Mouse (Mus musculus) neural tube, embryonic 12.5 days (tissue): Measurements from ENCODE around the gene Snx9. TPM values are rescaled to one million over a fixed set of nuclear protein-coding genes. Genes with fewer than 3 reads are reported as not detected.

Experiments
- ATAC-seq: fragments of 200-750 bp; cut with Nextera tagmentation; 2 replicates; pipeline ENCODE4 v1.8.0; 2017; ENCODE audit warnings: low read depth, mild to moderate bottlenecking, moderate TSS enrichment, moderate library complexity; ENCODE audit not compliant: low FRiP score
- H3K27ac ChIP-seq: fragments of 300-500 bp; sonication (generic); 2 replicates; pipeline ENCODE4 v1.5.1; 2016
- H3K27me3 ChIP-seq: fragments of 300-500 bp; sonication (generic); replicated peaks from 2 replicates; pipeline ENCODE4 v1.6.1; 2016; ENCODE audit warnings: mild to moderate bottlenecking
- H3K36me3 ChIP-seq: fragments of 300-500 bp; sonication (generic); 2 replicates; pipeline ENCODE4 v1.6.1; 2016; ENCODE audit warnings: mild to moderate bottlenecking
- H3K4me1 ChIP-seq: fragments of 300-500 bp; sonication (generic); 2 replicates; pipeline ENCODE4 v1.6.1; 2016
- H3K4me2 ChIP-seq: fragments of 300-500 bp; sonication (generic); replicated peaks from 2 replicates; pipeline ENCODE4 v1.6.1; 2016; ENCODE audit warnings: mild to moderate bottlenecking
- H3K4me3 ChIP-seq: fragments of 300-500 bp; sonication (generic); 2 replicates; pipeline ENCODE4 v1.5.1; 2016
- H3K9ac ChIP-seq: fragments of 300-500 bp; sonication (generic); 2 replicates; pipeline ENCODE4 v1.6.1; 2016; ENCODE audit warnings: mild to moderate bottlenecking
- H3K9me3 ChIP-seq: fragments of 300-500 bp; sonication (generic); 2 replicates; pipeline ENCODE4 v1.6.1; 2016; ENCODE audit warnings: mild to moderate bottlenecking
- WGBS: fragments of 180-500 bp; shearing (Covaris S2); methylation state at CpG from one replicate; pipeline ENCODE4 v1.1.7; 2016; 5-methylcytosine and 5-hydroxymethylcytosine counted together
- polyA plus RNA-seq: library from polyadenylated mRNA; unstranded; fragments of >200 nt; fragmentation: Nextera tagmentation; extraction: Ambion mirVana; gene quantifications from 2 replicates; pipeline ENCODE4 v1.2.1, GENCODE M21; 2016

Gene Snx9
- polyA plus RNA-seq, 1 experiment from 2014 or later = 16.9 TPM

DNA sequence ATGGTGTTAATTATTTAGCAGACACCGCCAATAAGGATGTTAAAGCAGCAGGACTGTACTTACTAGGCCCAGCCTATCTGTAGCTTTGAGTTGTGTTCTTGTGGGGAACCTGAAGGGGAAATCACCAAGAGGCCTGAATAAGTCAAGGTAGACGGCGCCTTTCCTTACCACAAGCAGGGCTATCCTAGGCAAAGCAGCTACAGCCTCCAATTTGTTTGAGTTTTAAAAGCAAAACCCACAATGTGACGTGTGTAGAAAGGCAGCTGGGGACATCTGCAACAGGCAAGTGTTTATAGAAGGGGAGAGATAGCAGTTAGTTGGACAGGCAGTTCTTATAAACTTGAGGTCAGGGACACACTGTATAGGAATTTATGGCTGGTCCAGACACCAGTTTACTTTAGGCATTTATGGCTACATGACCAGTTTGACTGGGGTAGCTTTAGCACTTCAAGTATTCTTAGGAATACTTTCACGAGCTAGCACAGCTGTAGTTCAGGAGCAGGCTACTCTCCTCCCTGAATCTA, 129.2 kb downstream of the Snx9 start:
- Histone ChIP-seq H3K9me3 (no peaks in the 10 kb centered on the region), H3K9ac (no peak overlapping the region), H3K4me3 (no peak overlapping the region), H3K27me3 (no peaks in the 10 kb centered on the region), H3K4me1 (no peaks in the 10 kb centered on the region), H3K27ac (no peak overlapping the region), H3K36me3 (no peaks in the 10 kb centered on the region), H3K4me2 (no peak overlapping the region)
- 88% methylated on average over 5 of the region's 5 CpGs for WGBS
- no peak for ATAC-seq

DNA sequence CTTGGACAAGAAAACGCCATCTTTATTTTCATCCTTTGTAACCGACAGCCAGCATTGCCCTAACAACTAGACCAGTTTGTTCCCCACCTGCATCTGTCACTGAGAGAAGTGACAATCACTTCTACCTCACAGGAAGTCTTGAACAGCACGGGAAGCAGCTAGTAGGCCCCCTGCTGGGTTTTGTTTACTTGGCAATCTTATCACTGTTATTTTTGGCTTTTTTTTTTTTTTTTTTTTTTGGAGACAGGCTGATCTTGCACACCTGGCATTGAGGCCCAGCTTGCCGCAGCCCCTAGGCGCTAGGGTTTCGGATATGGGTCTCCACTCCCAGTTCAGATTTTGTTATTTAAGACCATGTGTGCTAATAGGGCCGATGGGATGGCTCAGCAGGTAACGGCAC, 132.4 kb downstream of the Snx9 start:
- no peaks in the 10 kb centered on the region for H3K36me3 ChIP-seq
- H3K27ac ChIP-seq = no peak overlapping the region
- 0 out of 2 replicates have a peak, but pooled peaks cover 3% of the 10 kb centered on the region for H3K27me3 ChIP-seq
- no peaks in the 10 kb centered on the region for H3K4me1 ChIP-seq
- no peak overlapping the region for H3K4me2 ChIP-seq
- H3K4me3 ChIP-seq = no peak overlapping the region
- 74% methylated on average over 8 of the region's 8 CpGs for WGBS
- no peak for ATAC-seq
- H3K9me3 ChIP-seq = no peaks in the 10 kb centered on the region
- no peak overlapping the region for H3K9ac ChIP-seq

DNA sequence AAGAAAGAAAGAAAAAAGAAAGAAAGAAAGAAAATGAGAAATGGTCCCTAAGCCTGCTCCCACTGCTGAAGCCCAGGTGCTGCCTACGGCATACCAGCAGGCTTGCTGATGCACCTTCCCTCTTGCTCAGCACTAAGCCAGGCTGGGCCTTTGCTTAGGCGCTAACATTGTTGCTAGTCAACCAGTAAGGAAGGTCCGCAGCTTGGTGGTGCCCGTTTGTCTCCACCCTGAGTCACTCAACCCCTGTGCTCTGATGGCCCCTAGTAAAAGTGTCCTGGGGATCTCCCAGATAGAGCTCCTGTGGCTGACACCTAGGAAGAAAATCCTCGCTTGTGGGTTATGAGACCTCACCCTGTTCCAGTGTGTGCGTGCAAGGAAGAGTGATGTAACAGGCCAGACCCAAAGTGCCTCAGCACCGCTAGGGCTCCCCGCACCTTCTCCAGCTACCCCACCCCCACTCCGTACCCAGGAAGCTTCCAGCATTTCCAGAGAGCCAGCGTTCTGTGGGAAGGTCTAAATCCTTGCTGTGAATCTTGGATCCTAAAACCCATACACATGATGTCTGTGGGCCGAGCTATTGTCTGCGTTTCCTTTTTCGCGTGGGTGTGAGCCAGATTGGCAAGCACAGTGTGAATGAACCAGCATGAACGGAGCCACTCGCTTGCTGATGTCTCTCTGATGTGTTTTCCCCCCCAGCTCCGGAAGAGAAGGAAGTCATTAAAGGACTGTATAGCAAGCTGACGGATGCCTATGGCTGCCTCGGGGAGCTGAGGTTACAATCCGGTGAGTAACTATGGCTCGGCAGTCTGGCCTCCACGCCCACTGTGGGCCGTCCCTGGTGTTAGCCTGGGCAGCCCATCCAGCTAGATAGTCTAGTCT, 134.2 kb downstream of the Snx9 start:
- 41% methylated on average over 23 of the region's 23 CpGs for WGBS
- H3K4me1 ChIP-seq = no peaks in the 10 kb centered on the region
- H3K9ac ChIP-seq = no peak overlapping the region
- H3K27me3 ChIP-seq = 0 out of 2 replicates have a peak, but pooled peaks cover 3% of the 10 kb centered on the region
- no peak overlapping the region for H3K27ac ChIP-seq
- ATAC-seq = no peak
- H3K4me2 ChIP-seq = peak overlapping the region; percentile 16; the same call in 1 of the 2 replicates
- H3K4me3 ChIP-seq = no peak overlapping the region
- H3K36me3 ChIP-seq = no peaks in the 10 kb centered on the region
- no peaks in the 10 kb centered on the region for H3K9me3 ChIP-seq

DNA sequence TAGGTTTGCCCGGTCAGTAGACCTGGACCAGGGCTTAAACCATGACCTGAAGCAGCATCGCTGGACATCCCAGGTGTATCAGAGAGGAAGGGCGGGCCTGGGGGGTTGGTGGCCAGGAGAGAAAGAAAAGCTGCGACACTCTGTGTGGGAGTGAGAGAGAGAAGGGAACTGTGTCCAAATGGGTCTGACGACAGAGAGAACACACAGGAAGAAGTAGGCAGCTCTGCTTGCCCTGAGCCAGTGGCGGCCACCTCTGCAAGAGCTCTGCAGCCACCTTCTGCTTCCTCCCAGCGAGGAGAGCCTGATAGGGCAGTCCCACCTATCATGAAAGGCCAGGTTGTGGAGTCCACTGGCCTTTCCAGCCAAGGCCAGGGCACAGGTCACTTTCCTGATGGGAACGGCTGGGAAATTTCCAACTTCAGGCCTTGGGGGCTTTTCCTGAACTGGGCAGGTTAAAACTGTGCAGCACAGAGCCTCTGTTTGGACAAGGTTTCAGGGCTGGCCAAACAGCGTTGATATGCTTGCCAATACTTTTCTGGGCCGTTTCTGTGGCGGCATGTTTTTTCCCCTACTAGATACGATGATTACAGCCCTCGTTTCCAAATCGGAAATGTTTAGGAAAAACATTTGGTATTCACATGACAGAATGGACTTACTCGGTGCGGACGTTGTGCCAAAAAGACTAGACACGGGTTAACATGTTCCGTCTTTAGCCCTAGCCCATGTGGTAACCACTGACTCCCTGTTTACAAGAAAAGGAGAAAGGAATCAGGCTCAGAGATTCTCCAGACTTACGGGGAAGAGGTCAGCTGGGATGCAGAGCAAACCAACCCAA, 135.3 kb downstream of the Snx9 start:
- ATAC-seq = no peak
- no peaks in the 10 kb centered on the region for H3K9me3 ChIP-seq
- WGBS = 87% methylated on average over 20 of the region's 20 CpGs
- H3K9ac ChIP-seq = no peak overlapping the region
- H3K27ac ChIP-seq = no peak overlapping the region
- no peak overlapping the region for H3K4me2 ChIP-seq
- no peaks in the 10 kb centered on the region for H3K4me1 ChIP-seq
- no peak overlapping the region for H3K4me3 ChIP-seq
- no peaks in the 10 kb centered on the region for H3K36me3 ChIP-seq
- H3K27me3 ChIP-seq = 0 out of 2 replicates have a peak, but pooled peaks cover 3% of the 10 kb centered on the region

DNA sequence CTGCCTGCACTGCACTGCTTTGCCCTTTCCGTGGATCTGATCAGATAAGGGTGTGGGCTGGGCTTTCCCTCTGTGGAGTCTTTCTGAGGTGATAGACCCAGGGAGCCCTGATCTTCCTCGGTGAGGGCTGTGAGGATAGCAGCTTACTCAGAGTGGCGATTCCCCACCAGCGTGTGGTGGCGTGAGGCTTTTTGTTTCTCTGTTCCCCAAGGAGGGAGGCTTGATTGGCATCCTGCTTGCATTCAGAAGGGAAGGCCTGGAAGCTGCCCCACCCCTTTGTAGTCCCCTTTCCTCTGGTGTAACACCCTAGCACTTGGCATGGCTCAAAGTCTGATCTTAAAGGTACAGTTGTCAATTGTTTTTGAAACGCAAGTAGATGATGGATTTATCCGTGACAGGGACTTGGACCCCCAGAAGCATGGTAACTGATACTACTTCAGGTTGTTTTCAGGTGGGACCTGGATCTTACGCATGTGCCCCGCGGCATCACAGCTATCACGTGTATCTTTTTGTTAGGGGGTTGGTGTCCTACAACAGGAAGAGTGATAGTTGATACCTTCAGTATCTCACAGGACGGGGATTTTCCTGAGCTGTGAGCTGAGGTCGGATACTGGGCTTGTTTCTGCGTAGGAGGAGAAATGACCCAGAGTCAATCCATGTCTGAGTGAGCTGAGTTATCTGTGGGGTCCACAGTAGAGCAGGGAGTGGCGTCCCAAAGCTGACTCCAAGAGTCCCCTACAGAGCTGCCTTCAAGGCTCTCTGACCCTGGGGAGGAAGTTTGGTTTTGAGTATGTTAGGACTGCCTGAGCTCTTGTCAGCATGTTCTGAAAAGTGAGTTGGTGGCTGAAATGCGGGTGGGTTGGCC, 136.2 kb downstream of the Snx9 start:
- WGBS = 66% methylated on average over 16 of the region's 16 CpGs
- Histone ChIP-seq H3K9ac (no peak overlapping the region), H3K36me3 (no peaks in the 10 kb centered on the region), H3K27me3 (0 out of 2 replicates have a peak, but pooled peaks cover 3% of the 10 kb centered on the region), H3K4me1 (no peaks in the 10 kb centered on the region), H3K9me3 (no peaks in the 10 kb centered on the region), H3K27ac (no peak overlapping the region), H3K4me2 (no peak overlapping the region), H3K4me3 (no peak overlapping the region)
- ATAC-seq = no peak

DNA sequence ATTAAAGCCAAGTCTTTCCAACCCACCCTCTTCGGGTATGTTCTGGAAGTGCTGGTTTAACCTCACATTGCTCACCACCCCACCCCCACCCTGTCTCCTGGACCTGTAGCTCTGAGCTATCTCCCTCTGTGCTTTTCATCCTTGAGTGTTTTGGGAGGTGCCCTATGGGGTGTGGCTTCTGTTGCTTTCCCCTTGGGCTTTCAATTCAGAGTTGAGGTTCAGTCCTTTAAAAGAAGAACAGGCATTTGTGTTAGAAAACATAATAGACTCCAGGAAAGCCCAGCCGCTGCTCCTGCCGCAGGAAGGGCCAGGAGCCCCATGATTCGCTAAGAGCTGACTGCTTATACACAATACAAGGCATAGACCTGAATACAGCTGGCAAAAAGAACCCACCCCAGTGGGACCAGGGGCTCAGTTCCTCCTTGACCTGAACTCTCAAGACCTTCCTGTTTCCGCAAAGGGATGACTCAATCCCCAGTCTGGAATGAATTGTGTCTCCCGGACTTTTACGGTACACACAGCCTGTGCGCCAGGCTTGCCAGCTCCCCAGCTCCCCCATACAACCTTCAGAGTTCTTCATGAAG, 136.9 kb downstream of the Snx9 start:
- Histone ChIP-seq H3K4me2 (no peak overlapping the region), H3K4me3 (no peak overlapping the region), H3K36me3 (no peaks in the 10 kb centered on the region), H3K27me3 (0 out of 2 replicates have a peak, but pooled peaks cover 3% of the 10 kb centered on the region), H3K4me1 (no peaks in the 10 kb centered on the region; the same call in 1 of the 2 replicates), H3K27ac (no peak overlapping the region), H3K9me3 (no peaks in the 10 kb centered on the region), H3K9ac (no peak overlapping the region)
- no peak for ATAC-seq
- WGBS = 75% methylated on average over 8 of the region's 8 CpGs

DNA sequence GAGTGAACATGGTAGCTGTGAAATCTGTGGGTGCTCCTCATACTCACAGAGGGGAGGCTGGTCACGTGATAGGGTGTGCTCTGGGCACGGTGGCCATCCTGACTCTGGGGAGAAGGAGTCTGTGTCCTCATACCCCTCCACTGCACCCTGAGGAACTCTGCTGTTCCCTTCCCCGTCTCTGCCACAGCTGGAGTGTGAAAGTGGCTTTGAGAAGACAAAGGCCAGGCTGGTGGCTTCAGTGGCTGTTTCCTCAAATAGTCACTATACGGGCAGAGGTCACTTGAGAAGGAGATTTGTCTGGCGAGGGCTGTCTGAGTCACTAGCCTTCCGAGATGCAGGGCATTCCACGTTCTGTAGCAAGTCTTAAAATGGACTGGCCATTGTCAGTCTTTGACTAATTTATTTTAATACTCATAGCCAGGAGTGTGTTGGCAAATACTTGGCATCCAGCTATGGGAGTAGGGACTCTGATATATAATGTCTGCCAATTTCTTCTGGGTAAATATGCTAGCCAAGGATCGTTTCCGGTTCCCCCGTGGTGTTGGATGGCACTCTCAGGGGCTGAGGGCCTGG, 137.5 kb downstream of the Snx9 start:
- no peak overlapping the region for H3K4me3 ChIP-seq
- no peaks in the 10 kb centered on the region for H3K9me3 ChIP-seq
- H3K9ac ChIP-seq = no peak overlapping the region
- H3K36me3 ChIP-seq = no peaks in the 10 kb centered on the region
- ATAC-seq = no peak
- 74% methylated on average over 10 of the region's 10 CpGs for WGBS
- no peak overlapping the region for H3K27ac ChIP-seq
- no peak overlapping the region for H3K4me2 ChIP-seq
- no peaks in the 10 kb centered on the region; the same call in 1 of the 2 replicates for H3K4me1 ChIP-seq
- 0 out of 2 replicates have a peak, but pooled peaks cover 3% of the 10 kb centered on the region for H3K27me3 ChIP-seq

DNA sequence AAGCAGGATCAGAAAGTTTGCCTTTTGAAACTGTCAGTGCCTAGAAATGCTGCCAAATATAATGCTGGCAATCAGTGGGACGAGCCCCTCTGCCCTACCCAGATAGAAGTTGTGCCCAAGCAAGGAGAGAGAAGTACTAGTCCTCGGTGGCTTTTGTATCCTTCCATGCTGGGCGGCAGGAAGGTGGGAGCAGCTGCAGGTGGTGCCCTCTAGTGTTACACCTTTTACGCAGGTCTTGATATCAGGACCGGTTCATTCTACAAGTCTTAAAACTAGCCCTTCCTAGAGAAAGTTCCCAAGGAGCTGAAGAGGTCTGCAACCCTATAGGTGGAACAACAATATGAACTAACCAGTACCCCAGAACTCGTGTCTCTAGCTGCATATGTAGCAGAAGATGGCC, 139.7 kb downstream of the Snx9 start:
- Histone ChIP-seq H3K36me3 (no peaks in the 10 kb centered on the region), H3K4me1 (no peaks in the 10 kb centered on the region; the same call in 1 of the 2 replicates), H3K9me3 (no peaks in the 10 kb centered on the region), H3K9ac (no peak overlapping the region), H3K27me3 (0 out of 2 replicates have a peak, but pooled peaks cover 3% of the 10 kb centered on the region), H3K27ac (no peak overlapping the region), H3K4me2 (no peak overlapping the region), H3K4me3 (no peak overlapping the region)
- ATAC-seq = no peak
- 48% methylated on average over 6 of the region's 6 CpGs for WGBS

Other genes starting within 250 kb of the Snx9 start
- gene Synj2, start 100.0 kb downstream of the Snx9 start, polyA plus RNA-seq = 1.8 and 2.9 TPM in 2 replicates
- 10.5 and 11.9 TPM in 2 replicates for gene Serac1, start 238.4 kb downstream of the Snx9 start, polyA plus RNA-seq
- gene Gtf2h5, start 238.5 kb downstream of the Snx9 start, polyA plus RNA-seq = 169 and 174 TPM in 2 replicates